Mouse (Mus musculus) limb, embryonic 12.5 days (tissue): Measurements from ENCODE around the gene Gfod2. TPM values are rescaled to one million over a fixed set of nuclear protein-coding genes. Genes with fewer than 3 reads are reported as not detected.

Source experiments
- ATAC-seq: fragments of 200-750 bp; cut with Nextera tagmentation; 2 replicates; pipeline ENCODE4 v1.8.0; 2017; ENCODE audit warnings: low read depth, moderate TSS enrichment; ENCODE audit not compliant: insufficient number of reproducible peaks, insufficient read depth, low FRiP score, low TSS enrichment
- H3K27ac ChIP-seq: fragments of 300-500 bp; sonication (generic); 2 replicates; pipeline ENCODE4 v1.5.1; 2016; ENCODE audit warnings: mild to moderate bottlenecking, moderate library complexity
- H3K27me3 ChIP-seq: fragments of 300-500 bp; sonication (generic); 2 replicates; pipeline ENCODE4 v1.6.1; 2016; ENCODE audit warnings: mild to moderate bottlenecking, moderate library complexity
- H3K36me3 ChIP-seq: fragments of 300-500 bp; sonication (generic); 2 replicates; pipeline ENCODE4 v1.6.1; 2016; ENCODE audit warnings: mild to moderate bottlenecking, moderate library complexity
- H3K4me1 ChIP-seq: fragments of 300-500 bp; sonication (generic); replicated peaks from 2 replicates; pipeline ENCODE4 v1.6.1; 2016
- H3K4me2 ChIP-seq: fragments of 300-500 bp; sonication (generic); 2 replicates; pipeline ENCODE4 v1.6.1; 2016; ENCODE audit warnings: mild to moderate bottlenecking, moderate library complexity
- H3K4me3 ChIP-seq: fragments of 300-500 bp; sonication (generic); replicated peaks from 2 replicates; pipeline ENCODE4 v1.5.1; 2016; ENCODE audit warnings: mild to moderate bottlenecking
- H3K9ac ChIP-seq: fragments of 300-500 bp; sonication (generic); replicated peaks from 2 replicates; pipeline ENCODE4 v1.6.1; 2016; ENCODE audit warnings: mild to moderate bottlenecking, moderate library complexity
- H3K9me3 ChIP-seq: fragments of 300-500 bp; sonication (generic); 2 replicates; pipeline ENCODE4 v1.6.1; 2016; ENCODE audit warnings: mild to moderate bottlenecking, moderate library complexity
- WGBS: fragments of 180-500 bp; shearing (Covaris S2); methylation state at CpG from one replicate; pipeline ENCODE4 v1.1.7; 2016; 5-methylcytosine and 5-hydroxymethylcytosine counted together
- polyA plus RNA-seq: library from polyadenylated mRNA; unstranded; fragments of >200 nt; fragmentation: Nextera tagmentation; extraction: Ambion mirVana; gene quantifications from 2 replicates; pipeline ENCODE4 v1.2.1, GENCODE M21; 2016

Gene Gfod2
- polyA plus RNA-seq, 1 experiment from 2014 or later: 30.2 TPM

GRCm38 (mm10) chr8:105677891-105678290 lies 80.6 kb downstream of the Gfod2 start:
- ATAC-seq: no peak
- H3K27me3 ChIP-seq: no peaks in the 10 kb centered on the region
- H3K27ac ChIP-seq: no peak overlapping the region
- no peak overlapping the region for H3K9ac ChIP-seq
- peaks cover 95% of the 10 kb centered on the region for H3K36me3 ChIP-seq
- no peaks in the 10 kb centered on the region for H3K4me1 ChIP-seq
- WGBS: 80% methylated on average over 1 of the region's 1 CpGs
- no peak overlapping the region for H3K4me2 ChIP-seq
- H3K4me3 ChIP-seq: no peak overlapping the region
- no peaks in the 10 kb centered on the region for H3K9me3 ChIP-seq

Other genes starting within 250 kb of the Gfod2 start
- 28.2 and 30.6 TPM in 2 replicates for gene Hsd11b2, start 239.9 kb downstream of the Gfod2 start, polyA plus RNA-seq
- 60.5 and 61.5 TPM in 2 replicates for gene Atp6v0d1, start 192.6 kb downstream of the Gfod2 start, polyA plus RNA-seq
- gene Ripor1, start 153.4 kb downstream of the Gfod2 start, polyA plus RNA-seq: 11.3 and 16.8 TPM in 2 replicates
- gene Ctcf, start 122.1 kb downstream of the Gfod2 start, polyA plus RNA-seq: 149 and 160 TPM in 2 replicates
- gene Agrp, start 121.3 kb downstream of the Gfod2 start, polyA plus RNA-seq: 0.97 and 1.4 TPM in 2 replicates
- 0.58 and 0.59 TPM in 2 replicates for gene Carmil2, start 72.4 kb downstream of the Gfod2 start, polyA plus RNA-seq
- gene Acd, start 57.6 kb downstream of the Gfod2 start, polyA plus RNA-seq: 75.3 and 76.7 TPM in 2 replicates
- gene Pard6a, start 57.5 kb downstream of the Gfod2 start, polyA plus RNA-seq: 14.6 and 16.1 TPM in 2 replicates
- gene 4933405L10Rik, start 51.0 kb downstream of the Gfod2 start, polyA plus RNA-seq: 0.25 TPM in 1 of 2 replicates, not detected in the other
- gene Enkd1, start 50.5 kb downstream of the Gfod2 start, polyA plus RNA-seq: 34.9 and 35.9 TPM in 2 replicates
- gene Ranbp10, start 68.7 kb upstream of the Gfod2 start, polyA plus RNA-seq: 14.9 and 17.2 TPM in 2 replicates
- gene Tsnaxip1, start 69.1 kb upstream of the Gfod2 start, polyA plus RNA-seq: 0.17 and 0.56 TPM in 2 replicates
- gene Cenpt, start 94.6 kb upstream of the Gfod2 start, polyA plus RNA-seq: 55.3 and 59.2 TPM in 2 replicates
- gene Thap11, start 96.5 kb upstream of the Gfod2 start, polyA plus RNA-seq: 85.6 and 96.3 TPM in 2 replicates
- 253 and 266 TPM in 2 replicates for gene Nutf2, start 101.9 kb upstream of the Gfod2 start, polyA plus RNA-seq
- gene Edc4, start 122.2 kb upstream of the Gfod2 start, polyA plus RNA-seq: 72.0 and 75.7 TPM in 2 replicates
- 0.38 and 0.77 TPM in 2 replicates for gene Nrn1l, start 134.9 kb upstream of the Gfod2 start, polyA plus RNA-seq
- gene Pskh1, start 141.8 kb upstream of the Gfod2 start, polyA plus RNA-seq: 43.0 and 48.2 TPM in 2 replicates
- gene Ctrl, start 175.2 kb upstream of the Gfod2 start, polyA plus RNA-seq: 1.3 and 1.6 TPM in 2 replicates
- 24.1 and 26.9 TPM in 2 replicates for gene Psmb10, start 179.8 kb upstream of the Gfod2 start, polyA plus RNA-seq
- 2.2 and 2.3 TPM in 2 replicates for gene Lcat, start 184.7 kb upstream of the Gfod2 start, polyA plus RNA-seq
- 35.5 and 42.8 TPM in 2 replicates for gene Slc12a4, start 207.4 kb upstream of the Gfod2 start, polyA plus RNA-seq
- gene Dpep3, start 220.8 kb upstream of the Gfod2 start, polyA plus RNA-seq: not detected in 2 replicates
- 23.8 and 24.4 TPM in 2 replicates for gene Dus2, start 232.7 kb upstream of the Gfod2 start, polyA plus RNA-seq
- 0.26 TPM in 1 of 2 replicates, not detected in the other for gene Dpep2nb, start 247.3 kb upstream of the Gfod2 start, polyA plus RNA-seq